Mouse (Mus musculus) G1E (cell line): ENCODE measurements around the gene Slc31a1.

ENCODE experiments used
- CTCF ChIP-seq: IDR thresholded peaks from 2 replicates; pipeline ENCODE4 v1.5.1; 2012; ENCODE audit warnings: low read depth, low read length, inconsistent platforms, mixed read lengths
- POLR2AphosphoS5 ChIP-seq: IDR thresholded peaks from 2 replicates; pipeline ENCODE4 v1.6.1; 2012; ENCODE audit warnings: low read depth, low read length, inconsistent platforms; ENCODE audit not compliant: insufficient replicate concordance

DNA sequence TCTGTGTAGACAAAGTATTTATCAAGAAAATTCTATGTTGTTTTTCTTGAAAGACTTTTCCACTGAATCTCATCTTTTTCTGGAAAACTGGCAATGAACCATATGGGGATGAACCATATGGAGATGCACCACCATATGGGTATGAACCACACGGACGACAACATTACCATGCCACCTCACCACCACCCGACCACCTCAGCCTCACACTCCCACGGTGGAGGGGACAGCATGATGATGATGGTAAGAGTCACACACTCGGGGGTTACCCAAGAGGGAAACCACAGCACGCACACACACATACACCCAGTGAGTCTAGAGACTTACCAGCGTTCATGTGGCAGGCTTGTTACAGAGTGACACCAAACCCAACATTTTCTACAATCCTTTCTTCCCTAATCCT lies 24.9 kb downstream of the Slc31a1 start:
- TF ChIP-seq CTCF = no peak
- TF ChIP-seq POLR2AphosphoS5 = peak; percentile 75; the same call in 1 of the 2 replicates
